Mouse (Mus musculus): ENCODE measurements around the gene Fmnl2. TPM values are rescaled to one million over a fixed set of nuclear protein-coding genes. Genes with fewer than 3 reads are reported as not detected.

Fmnl2 gene
- total RNA-seq, 1 experiment, result 13.6 TPM

DNA sequence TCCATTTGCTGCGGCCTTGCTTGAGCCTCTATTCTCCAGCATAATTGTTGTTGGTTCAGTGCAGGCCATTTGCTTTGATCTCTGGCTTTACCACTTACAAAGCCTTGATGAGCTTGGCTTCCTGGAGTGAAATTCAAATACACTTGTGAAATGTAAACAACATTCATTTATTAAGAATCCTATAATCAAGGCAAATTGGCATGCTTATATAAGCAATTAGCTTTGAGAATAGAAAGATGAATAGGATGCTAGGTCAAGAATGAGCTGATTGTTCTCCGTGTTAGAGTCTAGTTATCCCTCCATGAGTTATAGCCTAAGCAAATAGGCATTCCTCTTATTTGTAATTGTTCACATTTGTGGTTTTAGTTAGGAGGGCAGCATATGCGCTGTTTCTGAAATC lies 8.5 kb downstream of the Fmnl2 start:
- in situ Hi-C loops (cut with MboI; ENCODE audit: low sequenced_read_pairs in 2 of 2, unreplicated experiment in 2 of 2), result no loop called here
- Histone ChIP-seq H3K9ac (ENCODE audit: insufficient read depth, low read depth, low read length, poor library complexity, severe bottlenecking) (no peak overlapping the region), H3K9me3 (ENCODE audit: control insufficient read depth, insufficient read depth, low read depth, low read length) (no peaks in the 10 kb centered on the region), H3K27ac (ENCODE audit: insufficient read depth, low read depth, low read length, poor library complexity, severe bottlenecking) (no peak overlapping the region), H3K4me1 (ENCODE audit: control insufficient read depth in 2 of 2, insufficient read depth in 2 of 2, low read length in 2 of 2, poor library complexity in 1 of 2) (no peaks in the 10 kb centered on the region; a peak in 1 of 4 replicates), H3K4me3 (ENCODE audit: insufficient read depth in 1 of 2, low read depth in 1 of 2, low read length in 2 of 2, poor library complexity in 1 of 2, severe bottlenecking in 1 of 2) (no peak overlapping the region), H3K36me3 (ENCODE audit: control insufficient read depth, insufficient read depth, low read length, poor library complexity, severe bottlenecking) (no peaks in the 10 kb centered on the region)
- DNase-seq (ENCODE audit: low read depth, low spot score), result no peak
- no peak for TF ChIP-seq ZNF384 (IDR thresholded peaks at IDR 0.05; ENCODE audit: low read depth, low read length)

DNA sequence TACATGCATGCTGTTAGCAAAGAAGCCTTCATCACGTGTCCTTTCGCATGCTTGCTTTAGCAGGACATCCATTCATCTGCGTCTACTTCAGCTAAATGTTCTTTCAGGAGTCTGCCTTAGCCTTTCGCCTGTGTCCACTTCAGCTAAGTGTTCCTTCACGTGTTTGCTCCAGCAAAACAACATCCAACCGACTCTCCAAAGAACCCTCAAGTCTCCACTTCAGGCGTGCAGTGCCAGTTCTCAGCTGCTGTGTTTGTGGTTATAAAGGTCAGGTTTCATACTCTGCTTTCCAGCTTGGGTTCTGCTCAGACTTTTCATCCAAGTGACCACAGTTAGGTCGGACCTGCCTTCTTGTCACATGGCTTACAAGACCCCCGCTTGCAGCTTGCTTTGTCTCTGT lies 10.1 kb downstream of the Fmnl2 start:
- no peak for DNase-seq (ENCODE audit: low read depth, low spot score)
- in situ Hi-C loops (cut with MboI; ENCODE audit: low sequenced_read_pairs in 2 of 2, unreplicated experiment in 2 of 2), result no loop called here
- H3K27ac ChIP-seq (ENCODE audit: insufficient read depth, low read depth, low read length, poor library complexity, severe bottlenecking), result no peak overlapping the region
- no peak overlapping the region for H3K9ac ChIP-seq (ENCODE audit: insufficient read depth, low read depth, low read length, poor library complexity, severe bottlenecking)
- no peak overlapping the region for H3K4me3 ChIP-seq (ENCODE audit: insufficient read depth in 1 of 2, low read depth in 1 of 2, low read length in 2 of 2, poor library complexity in 1 of 2, severe bottlenecking in 1 of 2)
- H3K4me1 ChIP-seq (ENCODE audit: control insufficient read depth in 2 of 2, insufficient read depth in 2 of 2, low read length in 2 of 2, poor library complexity in 1 of 2), result no peaks in the 10 kb centered on the region
- no peaks in the 10 kb centered on the region for H3K36me3 ChIP-seq (ENCODE audit: control insufficient read depth, insufficient read depth, low read length, poor library complexity, severe bottlenecking)
- TF ChIP-seq MAFK (IDR thresholded peaks at IDR 0.05; ENCODE audit: insufficient read depth, low read depth, low read length), result no peak
- no peaks in the 10 kb centered on the region for H3K9me3 ChIP-seq (ENCODE audit: control insufficient read depth, insufficient read depth, low read depth, low read length)

DNA sequence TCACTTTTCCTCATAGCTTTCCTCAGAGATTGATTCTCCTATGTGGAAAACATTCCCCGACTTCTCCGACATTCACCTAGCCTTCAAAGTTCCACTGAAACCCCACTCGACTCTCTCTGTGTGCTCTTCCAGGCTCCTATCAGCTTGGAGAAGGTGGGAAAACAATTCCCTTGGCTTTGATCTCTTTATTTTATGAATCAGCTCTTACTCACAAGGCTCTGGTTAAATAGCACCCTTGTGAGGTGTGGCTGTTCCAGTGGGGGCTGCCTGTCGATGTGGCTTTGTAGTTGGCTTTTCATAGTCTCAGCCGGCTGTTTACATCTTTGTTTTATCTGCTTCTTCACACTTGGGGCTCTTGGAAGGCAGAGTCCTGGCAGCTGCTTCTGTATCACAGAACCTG lies 10.5 kb downstream of the Fmnl2 start:
- in situ Hi-C loops (cut with MboI; ENCODE audit: low sequenced_read_pairs in 2 of 2, unreplicated experiment in 2 of 2), result no loop called here
- no peak for DNase-seq (ENCODE audit: low read depth, low spot score)
- TF ChIP-seq MAFK (IDR thresholded peaks at IDR 0.05; ENCODE audit: insufficient read depth, low read depth, low read length) (no peak), HCFC1 (IDR thresholded peaks at IDR 0.05; ENCODE audit: borderline replicate concordance, insufficient read depth, low read length) (no peak), ZNF384 (IDR thresholded peaks at IDR 0.05; ENCODE audit: low read depth, low read length) (no peak), ZC3H11A (IDR thresholded peaks at IDR 0.05; ENCODE audit: borderline replicate concordance, low read depth, low read length) (no peak), CHD2 (IDR thresholded peaks at IDR 0.05; ENCODE audit: low read depth, low read length) (no peak)
- no peak overlapping the region for H3K9ac ChIP-seq (ENCODE audit: insufficient read depth, low read depth, low read length, poor library complexity, severe bottlenecking)
- no peaks in the 10 kb centered on the region for H3K9me3 ChIP-seq (ENCODE audit: control insufficient read depth, insufficient read depth, low read depth, low read length)
- no peak overlapping the region for H3K4me3 ChIP-seq (ENCODE audit: insufficient read depth in 1 of 2, low read depth in 1 of 2, low read length in 2 of 2, poor library complexity in 1 of 2, severe bottlenecking in 1 of 2)
- no peaks in the 10 kb centered on the region for H3K36me3 ChIP-seq (ENCODE audit: control insufficient read depth, insufficient read depth, low read length, poor library complexity, severe bottlenecking)
- H3K4me1 ChIP-seq (ENCODE audit: control insufficient read depth in 2 of 2, insufficient read depth in 2 of 2, low read length in 2 of 2, poor library complexity in 1 of 2), result no peaks in the 10 kb centered on the region
- H3K27ac ChIP-seq (ENCODE audit: insufficient read depth, low read depth, low read length, poor library complexity, severe bottlenecking), result no peak overlapping the region

DNA sequence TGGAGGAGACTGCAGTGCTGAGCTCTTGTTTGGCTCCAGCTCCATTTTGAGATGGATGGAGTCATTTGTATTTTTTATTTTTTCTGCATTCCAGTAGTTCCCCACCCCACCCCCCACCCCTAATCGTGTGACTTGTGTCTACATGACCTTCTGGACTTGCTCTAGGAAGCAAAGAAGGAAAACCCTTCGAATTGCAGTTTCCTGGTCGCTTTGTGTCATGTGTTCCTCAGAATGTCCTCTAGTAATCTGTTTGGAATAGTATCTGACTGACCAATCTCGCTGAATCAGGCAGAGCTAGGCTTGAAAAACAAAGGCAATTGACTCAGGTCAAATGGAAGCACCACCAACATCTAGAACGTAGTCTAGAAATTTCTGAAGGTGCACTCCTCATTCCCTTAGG lies 15.0 kb downstream of the Fmnl2 start:
- H3K4me3 ChIP-seq (ENCODE audit: insufficient read depth in 1 of 2, low read depth in 1 of 2, low read length in 2 of 2, poor library complexity in 1 of 2, severe bottlenecking in 1 of 2), result no peak overlapping the region
- H3K27ac ChIP-seq (ENCODE audit: insufficient read depth, low read depth, low read length, poor library complexity, severe bottlenecking), result no peak overlapping the region
- no peak for TF ChIP-seq ZC3H11A (IDR thresholded peaks at IDR 0.05; ENCODE audit: borderline replicate concordance, low read depth, low read length)
- TF ChIP-seq MAFK (IDR thresholded peaks at IDR 0.05; ENCODE audit: insufficient read depth, low read depth, low read length), result no peak
- TF ChIP-seq CHD2 (IDR thresholded peaks at IDR 0.05; ENCODE audit: low read depth, low read length), result no peak
- TF ChIP-seq ZNF384 (IDR thresholded peaks at IDR 0.05; ENCODE audit: low read depth, low read length), result no peak
- TF ChIP-seq HCFC1 (IDR thresholded peaks at IDR 0.05; ENCODE audit: borderline replicate concordance, insufficient read depth, low read length), result no peak
- no peaks in the 10 kb centered on the region for H3K36me3 ChIP-seq (ENCODE audit: control insufficient read depth, insufficient read depth, low read length, poor library complexity, severe bottlenecking)
- in situ Hi-C loops (cut with MboI; ENCODE audit: low sequenced_read_pairs in 2 of 2, unreplicated experiment in 2 of 2), result no loop called here
- peaks cover 0 to 2% of the 10 kb centered on the region in 2 experiments; a peak in 1 of 4 replicates for H3K4me1 ChIP-seq (ENCODE audit: control insufficient read depth in 2 of 2, insufficient read depth in 2 of 2, low read length in 2 of 2, poor library complexity in 1 of 2)
- no peak overlapping the region for H3K9ac ChIP-seq (ENCODE audit: insufficient read depth, low read depth, low read length, poor library complexity, severe bottlenecking)
- no peak for DNase-seq (ENCODE audit: low read depth, low spot score)
- no peaks in the 10 kb centered on the region for H3K9me3 ChIP-seq (ENCODE audit: control insufficient read depth, insufficient read depth, low read depth, low read length)

DNA sequence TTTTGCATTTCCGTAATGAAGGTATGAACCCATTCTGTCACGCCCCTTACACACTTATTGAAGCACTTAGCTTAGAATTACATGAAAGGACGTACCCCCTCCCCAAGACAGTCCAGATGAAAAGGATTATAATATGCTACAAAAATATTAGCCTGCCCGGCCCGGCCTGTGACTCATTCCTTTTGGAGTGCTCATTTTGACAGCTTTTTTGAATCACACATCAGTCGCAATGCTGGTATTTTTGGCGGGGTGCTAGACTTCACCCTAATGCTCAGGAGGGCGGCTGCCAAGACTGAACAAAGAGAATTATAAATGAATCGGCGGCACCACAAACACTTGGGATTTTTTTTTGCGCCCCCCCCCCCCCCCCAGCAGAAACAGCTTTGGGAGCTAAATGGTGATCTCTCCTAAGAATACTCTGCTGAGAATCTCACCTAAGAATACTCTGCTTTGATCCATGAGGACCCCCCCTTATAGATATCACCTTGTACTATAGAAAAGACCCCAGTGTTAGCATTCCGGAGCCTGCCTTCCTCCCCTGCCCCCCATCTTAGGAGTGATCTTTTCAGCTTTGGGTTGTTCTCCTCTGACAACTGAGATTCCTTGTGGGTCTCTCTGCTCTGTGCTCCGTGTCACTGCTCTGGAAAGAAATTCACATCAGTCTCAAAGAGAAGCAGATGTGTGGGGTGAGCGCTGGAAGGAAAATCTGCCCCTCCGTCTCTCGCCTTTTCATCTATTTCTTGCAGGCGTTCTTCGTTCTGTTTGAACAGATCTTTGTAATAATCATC lies 15.8 kb downstream of the Fmnl2 start:
- in situ Hi-C loops (cut with MboI; ENCODE audit: low sequenced_read_pairs in 2 of 2, unreplicated experiment in 2 of 2), result no loop called here
- DNase-seq (ENCODE audit: low read depth, low spot score), result no peak
- Histone ChIP-seq H3K36me3 (ENCODE audit: control insufficient read depth, insufficient read depth, low read length, poor library complexity, severe bottlenecking) (no peaks in the 10 kb centered on the region), H3K27ac (ENCODE audit: insufficient read depth, low read depth, low read length, poor library complexity, severe bottlenecking) (no peak overlapping the region), H3K9ac (ENCODE audit: insufficient read depth, low read depth, low read length, poor library complexity, severe bottlenecking) (no peak overlapping the region), H3K9me3 (ENCODE audit: control insufficient read depth, insufficient read depth, low read depth, low read length) (no peaks in the 10 kb centered on the region), H3K4me3 (ENCODE audit: insufficient read depth in 1 of 2, low read depth in 1 of 2, low read length in 2 of 2, poor library complexity in 1 of 2, severe bottlenecking in 1 of 2) (no peak overlapping the region), H3K4me1 (ENCODE audit: control insufficient read depth in 2 of 2, insufficient read depth in 2 of 2, low read length in 2 of 2, poor library complexity in 1 of 2) (peaks cover 0 to 2% of the 10 kb centered on the region in 2 experiments; a peak in 1 of 4 replicates)
- no peak for TF ChIP-seq MAFK (IDR thresholded peaks at IDR 0.05; ENCODE audit: insufficient read depth, low read depth, low read length)
- TF ChIP-seq ZC3H11A (IDR thresholded peaks at IDR 0.05; ENCODE audit: borderline replicate concordance, low read depth, low read length), result no peak
- no peak for TF ChIP-seq CHD2 (IDR thresholded peaks at IDR 0.05; ENCODE audit: low read depth, low read length)
- TF ChIP-seq ZNF384 (IDR thresholded peaks at IDR 0.05; ENCODE audit: low read depth, low read length), result no peak
- TF ChIP-seq HCFC1 (IDR thresholded peaks at IDR 0.05; ENCODE audit: borderline replicate concordance, insufficient read depth, low read length), result no peak
